Mouse (Mus musculus) forebrain, postnatal 0 days (tissue): ENCODE measurements at regions not wholly inside any gene's neighbourhood (a gene's known extent, or its start where the extent isn't known, plus 50 kb on each side); places are given as distances from the start of the nearest gene placed in this dataset.

Experiments used
- ATAC-seq: fragments of 200-750 bp; cut with Nextera tagmentation; 2 replicates; pipeline ENCODE4 v1.8.0; 2017; ENCODE audit warnings: mild to moderate bottlenecking, moderate library complexity
- DNase-seq: peaks from one replicate; pipeline ENCODE4 v3.0.0-alpha.2; 2015
- H3K27ac ChIP-seq: fragments of 300-500 bp; sonication (generic); 2 replicates; pipeline ENCODE4 v1.5.1; 2014; ENCODE audit warnings: low read depth, mild to moderate bottlenecking, antibody characterized with exemption, low read length, moderate library complexity, mixed read lengths
- H3K27me3 ChIP-seq: fragments of 300-500 bp; sonication (generic); 2 replicates; pipeline ENCODE4 v1.6.1; 2014; ENCODE audit warnings: mild to moderate bottlenecking, low read length, mixed read lengths; ENCODE audit not compliant: insufficient read depth
- H3K36me3 ChIP-seq: fragments of 300-500 bp; sonication (generic); 2 replicates; pipeline ENCODE4 v1.6.1; 2014; ENCODE audit warnings: mild to moderate bottlenecking, moderate library complexity; ENCODE audit not compliant: insufficient read depth
- H3K4me1 ChIP-seq: fragments of 300-500 bp; sonication (generic); 2 replicates; pipeline ENCODE4 v1.6.1; 2014; ENCODE audit warnings: antibody characterized with exemption; ENCODE audit not compliant: insufficient read depth
- H3K4me2 ChIP-seq: fragments of 300-500 bp; sonication (generic); 2 replicates; pipeline ENCODE4 v1.6.1; 2014; ENCODE audit warnings: low read depth, mild to moderate bottlenecking, moderate library complexity
- H3K4me3 ChIP-seq: fragments of 300-500 bp; sonication (generic); 2 replicates; pipeline ENCODE4 v1.5.1; 2014; ENCODE audit warnings: low read depth, low read length, mixed read lengths
- H3K9ac ChIP-seq: fragments of 300-500 bp; sonication (generic); 2 replicates; pipeline ENCODE4 v1.6.1; 2014; ENCODE audit warnings: mild to moderate bottlenecking
- H3K9me3 ChIP-seq: fragments of 300-500 bp; sonication (generic); 2 replicates; pipeline ENCODE4 v1.6.1; 2016; ENCODE audit warnings: low read length
- CTCF ChIP-seq: sonication (generic); IDR thresholded peaks from 2 replicates; pipeline ENCODE4 v1.5.1; 2016; ENCODE audit warnings: antibody characterized with exemption, control low read depth, low read depth
- WGBS: fragments of 180-500 bp; shearing (Covaris S2); extraction: QIAGEN DNeasy Blood & Tissue Kit; methylation state at CpG from one replicate; pipeline ENCODE4 v1.1.7; 2014; 5-methylcytosine and 5-hydroxymethylcytosine counted together

GRCm38 (mm10) chr13:15890794-15891193 lies 120.9 kb upstream of the Inhba start:
- H3K4me2 ChIP-seq: no peak overlapping the region

GRCm38 (mm10) chr13:15891403-15891802 lies 120.2 kb upstream of the Inhba start:
- no peaks in the 10 kb centered on the region for H3K27me3 ChIP-seq
- no peak overlapping the region for H3K4me2 ChIP-seq
- H3K27ac ChIP-seq: no peak overlapping the region
- no peak for ATAC-seq
- no peak overlapping the region for H3K4me3 ChIP-seq
- no peak for TF ChIP-seq CTCF
- no peaks in the 10 kb centered on the region for H3K36me3 ChIP-seq
- no peaks in the 10 kb centered on the region for H3K9me3 ChIP-seq
- no peak for DNase-seq
- no peak overlapping the region for H3K9ac ChIP-seq
- H3K4me1 ChIP-seq: no peaks in the 10 kb centered on the region

More at GRCm38 (mm10) chr13:15890794-15891193, 120.9 kb upstream of the Inhba start:
- 86% methylated on average over 3 of the region's 3 CpGs for WGBS
- DNase-seq: no peak
- Histone ChIP-seq H3K36me3 (no peaks in the 10 kb centered on the region), H3K27ac (no peak overlapping the region), H3K4me1 (no peaks in the 10 kb centered on the region), H3K9me3 (no peaks in the 10 kb centered on the region), H3K27me3 (no peaks in the 10 kb centered on the region), H3K4me3 (no peak overlapping the region), H3K9ac (no peak overlapping the region)
- ATAC-seq: no peak
- no peak for TF ChIP-seq CTCF

GRCm38 (mm10) chr13:15898201-15898600 lies 113.5 kb upstream of the Inhba start:
- ATAC-seq (no peak), DNase-seq (no peak)
- H3K27ac ChIP-seq: no peak overlapping the region
- H3K4me2 ChIP-seq: no peak overlapping the region
- H3K4me3 ChIP-seq: no peak overlapping the region
- 88% methylated on average over 1 of the region's 1 CpGs for WGBS
- H3K9ac ChIP-seq: no peak overlapping the region
- no peaks in the 10 kb centered on the region for H3K4me1 ChIP-seq
- no peaks in the 10 kb centered on the region for H3K36me3 ChIP-seq
- no peak for TF ChIP-seq CTCF
- H3K9me3 ChIP-seq: no peaks in the 10 kb centered on the region
- no peaks in the 10 kb centered on the region for H3K27me3 ChIP-seq

- Histone ChIP-seq H3K4me2 (no peak overlapping the region), H3K27ac (no peak overlapping the region), H3K9me3 (no peaks in the 10 kb centered on the region), H3K9ac (no peak overlapping the region), H3K27me3 (no peaks in the 10 kb centered on the region), H3K4me1 (no peaks in the 10 kb centered on the region), H3K4me3 (no peak overlapping the region), H3K36me3 (no peaks in the 10 kb centered on the region)
- DNase-seq: no peak
- ATAC-seq: no peak
- WGBS: 50% methylated on average over 7 of the region's 7 CpGs
- TF ChIP-seq CTCF: no peak
These were observed 109.7 kb upstream of the Inhba start for GRCm38 (mm10) chr13:15901710-15902675.

GRCm38 (mm10) chr13:15907806-15908205 lies 103.8 kb upstream of the Inhba start:
- Histone ChIP-seq H3K27me3 (no peaks in the 10 kb centered on the region), H3K27ac (no peak overlapping the region), H3K9me3 (no peaks in the 10 kb centered on the region), H3K4me2 (no peak overlapping the region), H3K4me1 (no peaks in the 10 kb centered on the region), H3K36me3 (no peaks in the 10 kb centered on the region), H3K4me3 (no peak overlapping the region), H3K9ac (no peak overlapping the region)
- WGBS: 63% methylated on average over 1 of the region's 1 CpGs
- TF ChIP-seq CTCF: no peak
- ATAC-seq (no peak), DNase-seq (no peak)

- H3K27me3 ChIP-seq: no peaks in the 10 kb centered on the region
- no peaks in the 10 kb centered on the region for H3K36me3 ChIP-seq
- WGBS: 81% methylated on average over 2 of the region's 2 CpGs
- TF ChIP-seq CTCF: no peak
- H3K27ac ChIP-seq: no peak overlapping the region
- H3K9ac ChIP-seq: no peak overlapping the region
- H3K4me1 ChIP-seq: no peaks in the 10 kb centered on the region
- no peak overlapping the region for H3K4me3 ChIP-seq
- no peaks in the 10 kb centered on the region for H3K9me3 ChIP-seq
- DNase-seq (no peak), ATAC-seq (no peak)
- no peak overlapping the region for H3K4me2 ChIP-seq
These were observed 101.1 kb upstream of the Inhba start for GRCm38 (mm10) chr13:15910578-15910977.

- ATAC-seq: no peak
These were observed 100.4 kb upstream of the Inhba start for GRCm38 (mm10) chr13:15911263-15911662.

More at GRCm38 (mm10) chr13:15911263-15911662, 100.4 kb upstream of the Inhba start:
- H3K27ac ChIP-seq: no peak overlapping the region
- 97% methylated on average over 1 of the region's 1 CpGs for WGBS
- DNase-seq: no peak
- no peaks in the 10 kb centered on the region for H3K27me3 ChIP-seq
- no peak overlapping the region for H3K9ac ChIP-seq
- H3K4me1 ChIP-seq: no peaks in the 10 kb centered on the region
- no peak overlapping the region for H3K4me3 ChIP-seq
- no peak overlapping the region for H3K4me2 ChIP-seq
- no peaks in the 10 kb centered on the region for H3K9me3 ChIP-seq
- TF ChIP-seq CTCF: no peak
- H3K36me3 ChIP-seq: no peaks in the 10 kb centered on the region
